Mouse (Mus musculus) cerebellum, adult 2 months (tissue): ENCODE results near the gene Plekhg1. TPM values are rescaled to one million over a fixed set of nuclear protein-coding genes. Genes with fewer than 3 reads are reported as not detected.
A peak's percentile ranks its signal among the peaks of the same experiment; 100 is the strongest.

Experiments
- DNase-seq, 2 experiments: peaks; one replicate each; pipeline ENCODE4 v3.0.0; 2021
- H3K27ac ChIP-seq: fragments of 200-500 bp; 2 replicates; pipeline ENCODE4 v1.5.1; 2012; ENCODE audit warnings: low read length, control low read depth, inconsistent platforms; ENCODE audit not compliant: insufficient read depth
- H3K27me3 ChIP-seq: fragments of 200-500 bp; 2 replicates; pipeline ENCODE4 v1.6.1; 2012; ENCODE audit warnings: inconsistent platforms, mild to moderate bottlenecking, low read length, moderate library complexity; ENCODE audit not compliant: control insufficient read depth, insufficient read depth
- H3K4me1 ChIP-seq: fragments of 200-500 bp; 2 replicates; pipeline ENCODE4 v1.6.1; 2011; ENCODE audit warnings: low read length; ENCODE audit not compliant: control insufficient read depth, insufficient read depth
- H3K4me3 ChIP-seq: fragments of 200-500 bp; replicated peaks from 2 replicates; pipeline ENCODE3; 2011; ENCODE audit warnings: mild to moderate bottlenecking, low read depth, low read length, control low read depth; ENCODE audit not compliant: insufficient read depth
- CTCF ChIP-seq: fragments of 200-500 bp; IDR thresholded peaks from 2 replicates; pipeline ENCODE4 v1.5.1; 2011; ENCODE audit warnings: low read depth, mild to moderate bottlenecking, control low read depth, low read length, moderate library complexity, borderline replicate concordance; ENCODE audit not compliant: insufficient read depth
- POLR2A ChIP-seq: fragments of 200-500 bp; IDR thresholded peaks from 2 replicates; pipeline ENCODE4 v1.6.1; 2011; ENCODE audit warnings: low read length, control low read depth, borderline replicate concordance; ENCODE audit not compliant: insufficient read depth
- WGBS: fragments of 180-500 bp; shearing (Covaris S2); methylation state at CpG from one replicate; pipeline ENCODE4 v1.1.7; 2018; 5-methylcytosine and 5-hydroxymethylcytosine counted together
- polyA plus RNA-seq: library from polyadenylated mRNA; depleted of rRNA; stranded (reverse); fragments of >200 nt; gene quantifications from 2 replicates; pipeline ENCODE4 v1.2.3, GENCODE M21; 2012

Gene Plekhg1
- polyA plus RNA-seq, 1 experiment, result 9.5 TPM

DNA sequence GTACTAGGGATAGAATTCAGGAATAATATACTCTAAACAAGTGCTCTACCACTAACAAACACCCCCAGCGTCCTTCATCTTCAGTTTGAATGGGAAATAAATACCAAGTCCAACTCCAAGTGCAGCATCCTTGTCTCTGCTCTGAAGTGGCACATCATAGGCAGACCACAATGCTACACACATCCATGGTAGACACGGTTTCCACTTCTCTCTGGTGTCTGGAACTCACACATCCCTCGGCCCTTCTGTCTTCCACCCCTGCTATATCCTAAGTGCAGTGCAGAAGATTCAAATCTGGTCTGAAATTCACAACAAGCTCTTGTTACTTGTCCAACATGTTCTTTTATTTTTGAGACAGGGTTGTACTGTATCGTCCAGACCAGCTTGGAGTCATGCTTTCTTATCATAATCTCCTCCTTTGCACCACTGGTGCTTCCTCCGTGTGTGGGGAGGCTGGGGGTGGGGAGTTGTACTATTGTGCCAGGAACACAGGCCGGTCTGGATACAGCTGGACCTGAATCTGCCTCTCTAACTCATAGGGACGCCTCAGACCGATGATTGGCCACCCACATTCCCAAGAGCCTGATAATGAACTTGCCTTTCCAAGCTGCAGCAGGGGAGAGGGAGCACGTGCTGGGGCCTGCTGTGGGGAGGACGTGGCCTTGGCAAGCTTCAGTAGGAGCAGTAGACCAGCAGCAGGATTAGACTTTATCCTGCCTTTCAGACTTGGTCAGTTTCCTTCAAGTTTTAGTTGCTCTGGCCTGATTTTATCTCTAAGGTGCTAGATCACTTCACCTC lies 70.5 kb downstream of the Plekhg1 start:
- WGBS, result 36% methylated on average over 10 of the region's 10 CpGs
- peak in 1 of 2 experiments; percentile 4 for DNase-seq
- no peak overlapping the region for H3K4me3 ChIP-seq
- H3K27me3 ChIP-seq, result no peaks in the 10 kb centered on the region
- H3K4me1 ChIP-seq, result no peaks in the 10 kb centered on the region
- TF ChIP-seq POLR2A, result no peak
- no peak for TF ChIP-seq CTCF
- no peak overlapping the region for H3K27ac ChIP-seq

DNA sequence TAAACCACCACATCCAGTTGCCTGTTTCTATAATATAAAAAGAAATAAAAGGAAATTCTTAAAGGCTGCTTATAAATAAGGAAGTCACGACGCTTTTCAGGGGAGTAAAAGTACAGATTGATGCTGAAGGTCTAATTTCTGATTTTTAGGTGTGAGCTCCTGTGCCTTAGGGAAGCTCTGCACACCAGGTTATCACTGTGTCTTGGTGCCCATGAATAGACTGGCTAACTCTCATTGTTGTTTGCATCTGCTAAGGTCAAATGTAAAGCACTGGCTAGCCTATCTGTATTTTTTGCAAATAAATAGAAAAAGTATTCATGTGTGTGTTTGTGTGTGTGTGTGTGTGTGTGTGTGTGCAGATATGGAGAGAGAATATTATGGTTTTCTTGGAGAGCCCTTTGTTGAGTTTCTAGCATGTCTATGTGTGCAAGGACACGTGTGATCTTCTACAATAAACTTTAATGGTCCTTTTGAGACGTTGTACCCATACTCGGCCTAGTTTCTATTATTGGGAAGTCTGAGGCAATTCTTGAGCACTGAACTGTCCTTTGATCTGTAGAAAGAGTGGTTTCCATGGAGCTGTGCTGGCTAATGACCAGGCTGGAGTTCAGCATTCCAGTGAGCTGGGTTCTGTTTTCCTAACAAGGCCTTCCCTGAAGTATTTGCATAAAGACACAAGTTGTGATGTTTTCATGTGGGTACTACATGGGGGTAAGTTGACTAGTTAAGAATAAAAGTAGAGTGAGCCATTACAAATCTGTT lies 79.0 kb downstream of the Plekhg1 start:
- DNase-seq, result peak in 1 of 2 experiments; percentile 31

DNA sequence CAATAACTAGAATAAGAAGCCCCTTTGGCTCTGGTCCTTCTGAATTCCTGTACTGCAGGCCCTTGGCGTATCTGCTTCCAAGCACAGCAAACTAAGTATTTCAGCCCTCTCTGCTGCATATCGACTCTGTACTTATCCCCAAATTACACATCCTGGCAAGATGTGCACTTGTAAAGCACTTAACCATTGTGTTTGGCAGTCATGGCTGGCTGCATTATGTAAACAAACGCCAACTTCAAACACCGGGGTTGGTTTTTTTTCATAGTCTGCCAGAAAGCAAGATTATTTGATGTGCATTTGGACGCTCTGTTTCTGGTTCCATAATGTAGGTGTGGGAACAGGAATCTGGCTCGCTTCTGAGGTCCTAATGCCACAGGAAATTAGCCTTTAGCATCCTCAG lies 83.7 kb downstream of the Plekhg1 start:
- no peak for TF ChIP-seq POLR2A
- TF ChIP-seq CTCF, result no peak
- Histone ChIP-seq H3K27me3 (no peaks in the 10 kb centered on the region), H3K4me3 (no peak overlapping the region), H3K4me1 (no peaks in the 10 kb centered on the region), H3K27ac (no peak overlapping the region)
- 32% methylated on average over 6 of the region's 6 CpGs for WGBS
- DNase-seq, result no peak

More for the DNA sequence above, 79.0 kb downstream of the Plekhg1 start:
- Histone ChIP-seq H3K27me3 (no peaks in the 10 kb centered on the region), H3K4me3 (no peak overlapping the region), H3K4me1 (no peaks in the 10 kb centered on the region), H3K27ac (no peak overlapping the region; the same call in 1 of the 2 replicates)
- WGBS, result 54% methylated on average over 5 of the region's 5 CpGs
- TF ChIP-seq CTCF, result no peak
- no peak for TF ChIP-seq POLR2A

DNA sequence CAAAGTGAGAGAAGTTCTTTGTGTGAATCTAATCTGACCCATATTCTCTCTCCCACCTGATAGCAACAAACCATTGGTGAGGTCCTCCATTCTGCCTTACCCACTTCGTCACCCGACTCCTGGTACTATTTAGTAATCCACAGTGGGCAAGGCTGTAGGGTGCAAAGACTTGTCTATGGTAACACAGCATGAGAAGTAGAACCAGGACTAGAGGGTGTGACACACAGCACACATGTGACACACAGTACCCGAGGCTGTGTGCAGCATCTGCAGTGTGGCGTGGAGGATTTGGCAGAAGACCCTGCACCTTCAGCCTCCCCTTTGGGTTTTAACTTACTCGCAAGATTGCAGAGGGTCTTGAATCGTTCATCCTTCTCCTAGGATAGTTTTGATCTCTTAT lies 85.9 kb downstream of the Plekhg1 start:
- H3K4me1 ChIP-seq, result no peaks in the 10 kb centered on the region; the same call in 1 of the 2 replicates
- H3K27me3 ChIP-seq, result no peaks in the 10 kb centered on the region
- no peak overlapping the region for H3K27ac ChIP-seq
- no peak overlapping the region for H3K4me3 ChIP-seq
- DNase-seq, result no peak
- 89% methylated on average over 6 of the region's 6 CpGs for WGBS
- TF ChIP-seq CTCF (no peak), POLR2A (no peak)

DNA sequence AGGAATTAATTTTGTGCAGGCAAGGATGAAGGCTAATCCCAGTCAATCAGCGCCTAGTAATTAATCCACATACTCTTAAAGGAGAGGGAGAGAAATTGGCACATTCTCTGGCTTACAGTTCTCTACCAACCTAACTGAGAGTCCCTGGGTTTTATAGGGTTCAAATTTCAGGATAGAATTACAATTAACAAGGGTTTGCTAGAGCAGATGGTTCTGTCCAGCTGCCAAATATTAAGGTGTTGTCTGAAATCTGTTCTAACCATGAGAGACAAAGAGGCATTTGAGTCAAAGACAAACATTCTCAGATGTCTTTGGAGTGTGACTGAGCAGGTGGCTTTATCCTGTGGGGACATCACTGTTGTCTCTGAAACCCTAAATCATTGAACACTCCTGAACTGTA lies 87.2 kb downstream of the Plekhg1 start:
- WGBS, result 28% methylated on average over 1 of the region's 1 CpGs

DNA sequence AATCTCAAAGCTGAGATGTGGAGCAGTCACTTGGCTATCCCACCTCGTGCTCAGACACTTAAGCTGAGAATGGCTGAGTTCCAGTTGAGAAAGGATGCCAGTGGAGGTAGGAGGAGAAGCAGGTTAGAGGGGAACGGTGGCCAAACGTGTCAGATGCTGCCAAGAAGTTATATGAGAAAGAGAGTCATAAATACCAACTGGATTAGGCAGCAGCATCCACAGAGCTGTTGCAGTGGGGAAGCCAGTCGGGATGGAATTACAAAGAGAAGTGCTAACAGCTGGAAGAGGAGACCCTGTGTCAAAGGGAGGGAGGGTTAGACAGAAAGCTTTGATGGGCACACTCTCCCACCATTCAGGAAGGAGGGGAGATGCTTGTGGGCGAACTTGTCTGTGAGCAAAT lies 89.3 kb downstream of the Plekhg1 start:
- Histone ChIP-seq H3K27ac (no peak overlapping the region), H3K4me1 (no peaks in the 10 kb centered on the region; the same call in 1 of the 2 replicates), H3K4me3 (no peak overlapping the region), H3K27me3 (no peaks in the 10 kb centered on the region)
- DNase-seq, result no peak
- 13% methylated on average over 5 of the region's 5 CpGs for WGBS
- TF ChIP-seq POLR2A (no peak), CTCF (no peak)

More for the DNA sequence above, 87.2 kb downstream of the Plekhg1 start:
- Histone ChIP-seq H3K27me3 (no peaks in the 10 kb centered on the region), H3K4me1 (no peaks in the 10 kb centered on the region; the same call in 1 of the 2 replicates), H3K27ac (no peak overlapping the region), H3K4me3 (no peak overlapping the region)
- TF ChIP-seq POLR2A (no peak), CTCF (no peak)
- no peak for DNase-seq

DNA sequence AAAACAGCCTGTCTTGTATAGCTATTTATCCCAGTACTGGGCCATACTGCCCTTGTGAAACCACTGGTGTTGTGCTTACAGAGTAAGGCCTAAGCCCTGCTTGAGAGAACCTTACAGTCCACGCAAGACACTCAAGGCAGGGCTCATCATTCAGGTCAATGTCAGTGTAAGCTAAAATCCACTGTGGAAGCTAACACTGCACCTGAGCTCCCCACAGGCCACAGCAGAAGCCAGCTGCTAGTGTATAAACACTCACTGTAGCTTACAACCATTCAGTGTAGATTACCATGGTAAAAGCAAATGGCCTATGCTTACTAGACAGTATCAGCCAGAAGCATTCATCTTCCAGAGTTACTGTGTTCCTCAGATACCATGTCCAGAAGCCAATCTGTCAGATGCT lies 90.5 kb downstream of the Plekhg1 start:
- DNase-seq, result no peak
- Histone ChIP-seq H3K27me3 (no peaks in the 10 kb centered on the region), H3K4me1 (no peaks in the 10 kb centered on the region; the same call in 1 of the 2 replicates), H3K27ac (no peak overlapping the region), H3K4me3 (no peak overlapping the region)
- WGBS, result 97% methylated on average over 1 of the region's 1 CpGs
- no peak for TF ChIP-seq CTCF
- TF ChIP-seq POLR2A, result no peak
